Mouse (Mus musculus) left cerebral cortex, postnatal 36 days (tissue): ENCODE results near the gene Dnajb9. TPM values are rescaled to one million over a fixed set of nuclear protein-coding genes. Genes with fewer than 3 reads are reported as not detected.
"Not testable (repeated sequence)": the region's sequence is repeated elsewhere in the genome, so short reads cannot be mapped to it uniquely, and the experiment has no call there.

Source experiments
- DNase-seq, 2 experiments: peaks; one replicate each; pipeline ENCODE4 v3.0.0; 2021 to 2022; ENCODE audit warnings: low spot score in 2 of 2, mixed read lengths in 1 of 2
- intact Hi-C: fragments of 180-260 bp; cut with DNase I; formaldehyde crosslinking; loops from one replicate; pipeline ENCODE4 v1.15.1; 2025
- total RNA-seq, 2 experiments: library from RNA; stranded (reverse); gene quantifications; 2 replicates each; pipeline ENCODE4 v1.2.3; 2021

The Dnajb9 gene
- 10 to 100 TPM; 39.7 to 43.2 TPM for total RNA-seq

DNA sequence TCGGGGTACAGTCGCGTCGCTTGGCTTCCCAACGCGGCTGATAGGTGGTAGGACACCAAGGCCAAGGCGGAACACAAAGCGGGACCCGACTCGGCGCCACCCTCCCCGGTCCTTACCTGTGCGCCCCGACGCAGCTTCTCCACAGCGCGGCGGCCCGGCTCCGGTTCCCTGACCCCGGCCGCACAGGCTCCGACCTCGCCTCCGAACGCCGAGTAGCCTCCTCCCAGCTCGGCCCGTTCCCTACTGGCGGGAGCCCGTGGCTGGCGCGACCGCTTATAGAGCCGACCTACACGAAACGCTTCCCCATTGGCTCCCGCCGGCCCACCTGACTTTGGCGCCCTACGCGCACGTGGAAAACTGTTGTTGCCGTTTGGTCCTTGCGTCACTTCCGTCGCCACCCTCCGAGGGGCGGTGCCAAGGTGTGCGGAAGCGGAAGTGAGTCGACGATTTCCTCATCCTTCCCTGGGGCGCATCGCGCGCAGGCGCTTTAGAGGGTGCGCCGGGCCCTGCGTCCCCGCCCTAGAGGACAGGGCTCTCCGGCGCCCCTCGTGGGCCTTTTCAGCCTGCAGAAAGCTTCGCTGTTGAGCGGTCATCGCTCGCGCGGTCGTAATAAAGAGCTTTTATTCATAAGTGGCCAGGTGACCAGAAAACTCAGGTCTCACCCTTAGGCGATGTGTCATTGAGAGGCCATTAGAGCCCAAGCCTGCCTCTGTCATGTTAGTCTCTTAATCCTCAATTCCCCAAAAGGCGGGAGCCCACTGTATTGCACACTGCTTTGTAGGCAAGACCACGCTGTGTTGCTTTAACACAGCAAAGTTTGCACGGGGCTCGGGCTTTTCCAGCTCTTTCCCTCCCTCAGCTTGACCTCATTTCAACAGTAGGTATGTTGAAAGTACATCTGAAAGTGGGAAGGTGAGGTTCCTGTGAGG lies at the start of gene Dnajb9:
Gene Dnajb9, minus strand, starts transcription at position 503 of the 929 bp plus-strand sequence.
- DNase-seq = peak; percentile 100
- intact Hi-C loops = loop anchor here (5.0 to 10.0 kb wide), 2 partner anchors 57 to 335 kb away; no protein-coding TSS in a partner anchor

DNA sequence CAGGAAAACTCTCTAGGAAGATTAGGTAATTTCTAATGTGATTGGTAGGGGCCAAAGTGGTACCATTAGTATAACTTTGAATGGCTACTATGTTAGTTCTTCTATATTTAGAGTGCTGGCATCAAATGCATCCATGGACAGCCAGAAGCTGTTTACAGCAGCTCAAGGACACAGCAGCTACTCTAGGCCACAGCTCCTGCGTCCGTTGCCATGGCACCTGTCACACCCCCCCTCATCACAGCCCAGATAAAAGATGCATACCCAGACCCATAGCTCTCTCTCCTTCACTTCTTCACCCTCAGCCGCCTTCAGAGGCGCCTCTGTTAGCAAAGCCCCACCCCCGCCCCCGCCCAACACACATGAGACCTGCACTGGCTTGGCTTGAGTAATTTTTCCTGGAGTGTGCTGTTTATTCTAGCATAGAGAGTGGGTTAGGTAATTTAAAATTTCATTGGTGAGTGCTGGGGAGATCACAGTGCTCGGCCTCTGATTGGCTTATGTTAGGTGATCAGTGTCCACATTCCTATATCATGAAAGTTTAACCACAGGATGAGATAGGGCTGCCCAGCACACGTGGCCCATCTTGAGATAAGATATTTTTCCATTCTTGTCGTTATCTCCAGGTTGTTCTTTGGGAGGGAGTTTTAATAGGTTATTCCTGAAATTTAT lies 38.3 kb upstream of the Dnajb9 start:
- intact Hi-C loops = no loop called here
- no peak for DNase-seq

DNA sequence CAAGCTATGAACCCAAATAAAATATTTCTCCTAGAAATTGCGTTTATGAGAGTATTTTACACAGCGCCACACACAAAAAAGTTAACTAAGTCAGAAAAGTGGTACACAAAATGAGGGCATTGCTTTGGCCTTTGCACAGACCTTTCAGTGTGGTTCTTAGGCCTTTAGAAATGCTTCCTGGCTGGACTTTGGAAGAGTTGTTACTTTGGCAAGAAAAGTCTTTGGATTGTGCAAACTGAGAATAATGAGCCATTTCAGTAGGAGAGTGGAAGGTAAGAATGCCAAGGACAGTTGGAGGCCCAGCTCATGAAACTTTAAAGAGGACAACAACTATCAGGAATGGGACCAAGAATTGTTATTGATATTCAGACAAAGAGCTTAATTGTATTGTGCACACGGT lies 35.6 kb upstream of the Dnajb9 start:
- intact Hi-C loops = no loop called here
- no peak for DNase-seq

DNA sequence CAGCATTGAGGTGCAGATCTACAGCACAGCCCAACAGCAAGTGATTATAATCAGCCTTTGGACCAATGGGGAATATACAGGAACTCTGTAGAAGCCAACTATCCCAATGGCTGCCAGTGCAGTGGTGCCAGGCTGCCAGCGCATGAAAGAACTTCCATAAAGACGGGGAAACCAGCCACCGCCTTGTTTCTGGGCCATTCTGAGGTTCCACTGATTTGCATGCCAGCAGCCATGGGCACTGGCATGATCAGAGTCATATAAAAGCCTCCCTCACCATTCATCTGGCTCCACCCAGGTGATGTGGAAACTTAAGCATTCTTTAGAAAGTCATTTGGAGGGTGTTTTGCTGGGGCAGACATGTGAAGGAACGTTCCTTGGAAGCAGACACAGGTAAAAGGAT lies 32.3 kb upstream of the Dnajb9 start:
- no peak for DNase-seq
- intact Hi-C loops = no loop called here

DNA sequence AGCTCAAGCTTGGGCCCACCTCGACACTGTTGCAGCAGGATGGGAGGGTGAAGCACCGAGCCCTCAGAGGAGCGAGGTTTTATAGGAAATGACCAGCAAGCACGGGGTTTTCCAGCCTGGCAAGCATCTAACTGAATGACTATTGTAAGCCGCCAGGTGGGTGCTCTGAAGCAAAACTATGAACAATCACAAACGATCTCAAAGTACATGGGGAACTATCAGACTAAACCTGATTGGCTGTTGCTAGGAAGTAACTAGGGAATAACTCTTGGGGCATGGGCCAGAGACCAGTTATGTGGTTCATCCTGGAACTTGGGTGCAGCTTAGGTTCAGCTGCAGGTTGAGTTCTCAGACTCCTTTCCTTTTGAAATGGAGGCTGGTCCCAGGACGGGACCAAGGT lies 31.0 kb upstream of the Dnajb9 start:
- intact Hi-C loops = no loop called here
- DNase-seq = no peak

DNA sequence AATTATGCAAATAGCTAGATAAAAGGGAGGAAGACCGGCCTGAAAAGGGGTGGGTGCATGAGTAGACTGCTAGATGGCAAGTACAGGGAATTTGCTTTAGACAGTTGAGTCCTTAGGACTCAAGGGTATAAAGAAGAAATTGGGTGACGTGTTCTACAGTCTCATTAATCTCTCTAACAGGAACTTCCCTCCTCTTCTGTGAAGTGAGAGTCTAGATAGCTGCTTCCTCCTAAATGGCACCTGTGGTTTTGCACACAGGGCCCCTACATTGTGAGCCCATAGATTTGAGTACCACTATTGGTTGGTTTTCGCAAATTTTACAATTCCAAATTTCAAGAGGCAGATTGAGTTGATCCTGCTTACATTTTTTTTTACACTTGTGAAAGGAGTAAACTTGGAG lies 14.5 kb upstream of the Dnajb9 start:
- DNase-seq = no peak
- intact Hi-C loops = no loop called here

DNA sequence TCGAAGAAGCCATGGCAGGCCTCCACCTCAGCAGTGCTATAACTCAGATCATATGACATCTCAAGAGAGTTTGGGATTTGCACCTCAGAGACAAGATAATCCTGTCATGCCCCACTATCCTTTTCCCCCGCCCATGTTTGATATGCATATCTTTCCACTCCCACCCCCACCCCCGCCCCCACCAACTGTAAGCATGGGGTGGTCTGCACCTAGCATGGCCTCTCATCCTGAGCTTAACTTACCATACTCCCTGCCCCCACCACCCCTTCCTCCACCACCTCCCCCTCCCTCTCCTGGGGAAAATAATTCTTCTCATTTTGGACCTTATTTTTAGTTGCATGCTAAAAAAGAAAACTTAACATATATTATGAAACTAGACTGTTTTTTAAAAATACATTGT lies 12.9 kb upstream of the Dnajb9 start:
- DNase-seq = no peak
- intact Hi-C loops = no loop called here

DNA sequence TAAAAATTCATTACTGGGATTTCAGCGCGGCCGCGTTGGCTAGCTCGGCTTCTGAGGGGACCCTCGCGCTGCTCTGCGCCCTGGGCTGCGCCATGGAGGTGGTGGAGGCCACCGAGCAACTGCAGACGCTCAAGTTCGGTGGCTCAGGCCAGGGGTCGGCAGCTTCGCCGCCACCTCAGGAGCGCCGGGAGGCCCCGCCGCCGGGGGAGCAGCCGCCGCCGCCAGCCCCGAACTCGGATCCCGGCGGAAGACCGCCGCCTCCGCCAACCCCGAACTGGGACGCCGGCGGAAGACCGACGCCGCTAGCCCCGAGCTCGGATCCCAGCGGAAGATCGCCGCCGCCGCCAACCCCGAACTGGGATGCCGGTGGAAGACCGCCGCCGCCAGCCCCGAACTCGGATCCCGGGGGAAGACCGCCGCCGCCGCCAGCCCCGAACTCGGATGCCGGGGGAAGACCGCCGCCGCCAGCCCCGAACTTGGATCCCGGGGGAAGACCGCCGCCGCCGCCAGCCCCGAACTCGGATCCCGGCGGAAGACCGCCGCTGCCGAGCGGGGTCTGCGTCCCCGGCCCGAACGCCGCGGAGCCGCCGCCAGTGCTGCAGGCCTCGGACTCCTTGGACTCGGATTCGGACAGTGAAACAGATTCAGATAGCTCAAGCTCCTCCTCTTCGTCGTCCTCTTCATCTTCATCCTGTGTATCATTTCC lies 11.7 kb upstream of the Dnajb9 start:
- peak; percentile 11 to 16 for DNase-seq
- intact Hi-C loops = no loop called here

DNA sequence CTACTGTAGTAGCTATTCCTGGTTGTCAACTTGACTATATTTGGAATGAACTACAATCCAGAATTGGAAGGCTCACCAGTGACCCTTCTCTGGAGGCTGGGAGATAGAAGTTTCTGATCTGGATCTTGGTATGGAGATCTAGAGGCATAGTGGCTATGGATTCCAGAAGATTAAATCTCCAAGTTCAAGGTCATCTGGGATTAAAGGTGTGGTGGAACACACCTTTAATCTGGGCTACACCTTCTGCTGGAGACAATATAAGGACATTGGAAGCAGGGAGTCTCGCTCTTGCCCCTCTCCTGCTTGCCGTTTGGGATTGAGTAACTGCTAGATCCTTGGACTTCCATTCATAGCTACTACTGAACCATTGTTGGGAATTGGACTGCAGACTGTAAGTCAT lies 10.9 kb upstream of the Dnajb9 start, which contains the start of gene Pnpla8:
Gene Pnpla8, plus strand, starts transcription at position 301 of the 400 bp plus-strand sequence.
- intact Hi-C loops, DNase-seq: not testable (repeated sequence)

DNA sequence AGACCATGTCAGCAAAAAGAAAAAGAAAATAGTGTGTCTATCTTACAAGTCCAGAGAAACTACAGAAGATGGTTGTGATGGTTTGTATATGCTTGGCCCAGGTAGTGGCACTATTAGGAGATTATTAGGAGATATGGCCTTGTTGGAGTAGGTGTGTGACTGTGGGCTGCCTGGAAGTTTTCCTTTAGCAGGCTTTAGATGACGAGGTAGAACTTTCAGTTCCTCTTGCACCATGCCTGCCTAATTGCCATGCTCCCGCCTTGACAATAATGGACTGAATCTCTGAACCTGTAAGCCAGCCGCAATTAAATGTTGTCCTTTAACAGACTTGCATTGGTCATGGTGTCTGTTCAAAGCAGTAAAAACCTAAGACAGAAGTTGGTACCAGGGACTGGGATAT lies 1.4 kb upstream of the Dnajb9 start:
- DNase-seq = no peak
- intact Hi-C loops = loop anchor here (5.0 to 10.0 kb wide), 2 partner anchors 56 to 333 kb away; no protein-coding TSS in a partner anchor

DNA sequence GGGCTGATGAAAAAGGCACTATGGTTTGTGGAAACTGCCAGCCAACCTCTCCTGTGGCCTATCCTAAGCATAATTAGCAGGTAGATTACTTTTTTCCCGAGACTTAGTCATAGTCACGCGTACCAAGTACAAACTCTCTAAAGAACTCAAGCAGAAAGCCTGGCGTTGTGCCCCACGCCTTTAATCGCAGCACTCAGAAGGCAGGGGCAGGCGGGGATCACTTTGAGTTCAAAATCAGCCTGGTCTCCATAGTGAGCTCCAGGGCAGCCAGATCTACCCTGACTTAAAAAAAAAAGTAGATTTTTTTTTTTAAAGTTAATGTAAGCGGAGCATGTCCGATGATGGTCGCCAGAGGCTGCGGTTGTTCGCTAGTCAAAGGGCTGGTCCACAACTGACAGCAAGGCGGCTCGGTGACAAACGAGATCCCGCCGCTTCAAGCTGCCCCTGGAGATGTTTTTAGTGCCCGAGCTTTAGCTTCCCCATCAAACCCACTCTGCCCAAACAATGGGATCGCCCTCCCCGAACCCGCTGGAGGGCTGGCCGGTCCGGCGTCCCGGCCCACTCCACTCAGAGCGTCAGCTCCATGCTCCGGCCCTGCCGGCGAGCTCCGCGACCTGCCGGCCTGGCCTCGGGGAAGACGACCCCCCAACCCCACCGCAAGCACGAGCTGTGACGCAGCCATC lies 844 bp downstream of the Dnajb9 start:
- no peak for DNase-seq
- intact Hi-C loops = no loop called here

DNA sequence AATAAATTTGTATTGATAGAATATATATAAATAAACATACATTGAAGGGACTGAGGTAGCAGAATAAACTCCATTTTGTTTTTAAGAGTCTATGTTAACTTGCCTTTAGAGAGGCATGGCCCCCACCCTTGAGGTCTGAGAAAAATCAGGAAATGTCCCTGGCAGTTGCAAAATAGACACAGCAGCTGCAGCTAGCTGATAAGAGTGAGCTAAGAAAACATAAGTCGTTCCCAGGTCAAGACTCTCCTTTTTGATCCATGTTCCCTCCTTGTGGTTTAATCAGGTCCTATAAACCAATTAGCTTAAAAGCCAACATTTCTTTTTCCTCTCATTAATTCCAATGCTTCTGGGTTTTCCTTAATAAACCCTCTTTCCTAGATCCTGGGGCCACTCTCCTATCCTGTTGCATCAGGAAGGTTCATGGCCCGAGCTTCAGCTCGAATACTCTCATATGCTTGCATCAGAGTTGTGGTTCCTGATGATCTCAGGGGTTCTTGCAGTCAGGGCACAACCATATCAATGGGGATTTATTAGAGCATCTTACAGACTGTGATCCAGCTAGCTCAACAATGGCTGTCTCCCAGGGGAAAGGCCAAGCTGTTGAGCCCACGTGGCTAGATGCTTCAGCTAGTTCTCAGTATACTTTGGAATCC lies 12.1 kb downstream of the Dnajb9 start:
- intact Hi-C loops = no loop called here
- no peak for DNase-seq

DNA sequence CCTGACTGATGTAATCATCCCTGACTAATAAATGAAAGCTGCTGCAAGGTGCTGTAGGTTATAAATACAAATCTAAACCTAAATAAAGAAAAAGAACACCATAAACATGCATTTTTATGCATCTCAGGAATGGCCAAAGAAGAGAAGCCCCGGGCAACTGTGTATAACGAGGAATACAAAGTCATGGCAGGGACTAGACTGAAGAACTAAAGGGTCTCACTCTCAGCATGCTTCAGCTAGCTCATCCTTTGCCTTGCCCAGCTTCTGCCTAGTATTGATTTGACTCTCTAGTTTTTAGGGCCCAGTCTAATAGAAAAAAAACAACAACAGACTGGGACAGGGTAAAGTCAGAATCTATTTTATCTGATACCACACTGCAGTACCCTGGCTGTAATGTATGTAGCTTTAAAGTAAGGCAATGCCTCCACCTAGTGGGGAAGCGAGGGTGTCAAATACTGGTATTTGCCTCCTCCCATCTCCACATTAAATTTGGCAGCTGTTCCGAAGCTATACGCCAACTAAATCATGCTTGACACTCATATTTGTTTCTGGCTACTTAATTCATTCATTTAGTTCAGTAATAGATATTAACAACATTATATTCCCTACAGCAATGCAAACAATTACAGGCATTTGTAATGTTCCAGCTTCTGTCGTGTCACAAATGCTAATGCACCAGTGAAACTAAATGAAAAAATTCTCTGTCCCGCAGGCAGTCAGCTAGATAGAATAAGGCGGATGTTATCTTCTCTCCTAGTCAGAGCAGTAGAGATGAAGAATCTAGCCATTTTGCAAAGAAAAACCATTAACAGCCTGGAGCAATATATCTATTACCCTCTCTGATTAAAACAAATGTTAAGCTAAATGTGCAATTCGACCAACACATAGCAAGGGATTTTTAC lies 28.8 kb downstream of the Dnajb9 start:
- intact Hi-C loops = no loop called here
- peak; percentile 26 to 47 for DNase-seq

DNA sequence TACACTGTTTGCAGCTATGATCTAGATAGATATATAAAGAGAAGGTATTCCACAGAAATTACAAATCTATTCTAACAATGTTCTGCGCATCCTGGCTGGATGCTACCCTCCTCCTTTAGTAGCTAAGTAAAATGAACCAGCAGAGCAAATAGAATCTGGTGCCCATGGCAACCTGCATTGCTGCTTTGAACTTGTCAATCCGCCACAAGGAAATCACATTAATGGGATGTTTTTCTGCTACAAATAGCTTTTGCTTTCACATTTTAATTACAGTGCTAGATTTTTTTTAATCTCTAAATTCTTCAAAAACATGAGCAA lies 33.1 kb downstream of the Dnajb9 start:
- no peak for DNase-seq
- intact Hi-C loops = no loop called here

DNA sequence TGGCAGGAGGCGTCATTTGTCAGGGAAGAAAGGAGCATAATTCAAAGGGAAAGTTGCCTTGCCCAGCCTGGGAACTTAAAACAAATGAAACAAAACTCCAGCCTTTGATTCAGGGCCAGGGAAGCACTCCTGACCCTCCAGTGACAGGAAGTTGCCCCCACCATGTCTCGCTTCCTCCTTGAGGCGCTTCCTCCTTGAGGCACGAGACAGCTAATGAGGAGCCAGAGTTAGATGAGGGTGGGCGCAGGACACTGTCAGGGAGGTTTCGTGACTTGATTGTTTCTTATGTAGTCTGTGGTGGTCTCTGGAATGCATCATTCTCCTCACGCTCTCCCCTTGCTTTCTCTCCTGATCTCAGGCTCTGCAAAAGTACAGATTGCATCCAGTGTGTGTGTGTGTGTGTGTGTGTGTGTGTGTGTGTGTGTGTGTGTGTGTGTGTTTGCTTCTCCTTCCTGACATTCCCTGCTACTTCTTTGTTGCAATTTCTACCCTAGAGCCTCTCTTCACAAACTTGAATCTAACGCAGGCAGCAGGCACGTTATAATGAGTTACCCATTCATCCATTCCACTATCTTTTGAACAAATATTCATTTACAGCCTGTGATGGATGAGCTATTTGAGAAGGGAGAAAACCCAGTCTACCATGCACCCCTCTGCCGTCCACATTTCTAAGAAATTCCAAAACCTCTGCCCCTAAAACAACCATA lies 33.6 kb downstream of the Dnajb9 start:
- DNase-seq = no peak
- intact Hi-C loops = no loop called here

DNA sequence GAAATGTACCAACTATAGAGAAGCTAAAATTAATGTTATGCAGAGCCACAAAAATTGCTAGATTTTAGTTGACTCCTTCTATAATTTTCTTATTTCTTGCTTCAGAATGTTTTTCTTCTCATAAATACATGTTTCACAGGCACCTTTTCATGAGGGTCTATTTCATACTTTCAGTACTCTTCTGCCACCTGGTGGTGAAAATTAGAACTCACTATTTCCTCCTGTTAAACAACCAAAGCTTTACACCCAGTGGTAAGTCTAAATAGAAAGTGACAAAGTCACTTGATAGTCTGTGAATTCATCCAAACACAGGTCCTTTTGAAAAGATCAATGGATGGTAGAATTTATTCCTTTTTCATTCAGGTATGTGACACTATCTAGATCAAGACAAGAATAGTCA lies 43.2 kb downstream of the Dnajb9 start:
- intact Hi-C loops = no loop called here
- no peak for DNase-seq

DNA sequence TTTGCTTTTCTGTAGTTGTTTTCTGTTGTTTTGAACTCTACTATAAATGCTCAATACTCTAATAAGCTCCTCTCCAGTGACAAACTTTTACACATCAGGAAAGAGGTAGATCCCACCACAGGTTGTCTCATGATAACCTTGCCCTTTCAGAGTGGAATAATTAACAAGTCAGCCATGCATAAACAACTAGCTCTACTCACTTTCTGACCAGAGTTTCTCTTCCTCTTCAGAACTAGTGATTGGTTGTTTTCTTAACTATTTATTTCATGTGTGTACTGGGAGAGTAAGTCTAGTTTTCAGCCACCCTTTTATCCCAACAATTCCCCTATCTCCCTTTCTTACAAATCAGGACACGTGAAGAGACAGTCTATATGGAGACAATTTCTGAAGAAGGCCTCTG lies 50.8 kb downstream of the Dnajb9 start:
- intact Hi-C loops = no loop called here
- DNase-seq = no peak
